Mouse (Mus musculus) G1E (cell line): ENCODE data around the gene Fcgr3.

Experiments
- CTCF ChIP-seq: IDR thresholded peaks from 2 replicates; pipeline ENCODE4 v1.5.1; 2012; ENCODE audit warnings: low read depth, low read length, inconsistent platforms, mixed read lengths
- GATA1 ChIP-seq: IDR thresholded peaks from 2 replicates; pipeline ENCODE4 v1.6.1; 2012; ENCODE audit warnings: borderline replicate concordance, low read length, inconsistent platforms, mixed read lengths
- GATA2 ChIP-seq: IDR thresholded peaks from 2 replicates; pipeline ENCODE4 v1.6.1; 2012; ENCODE audit warnings: low read depth, low read length, inconsistent platforms, borderline replicate concordance
- POLR2AphosphoS5 ChIP-seq: IDR thresholded peaks from 2 replicates; pipeline ENCODE4 v1.6.1; 2012; ENCODE audit warnings: low read depth, low read length, inconsistent platforms; ENCODE audit not compliant: insufficient replicate concordance
- TAL1 ChIP-seq: conservative IDR thresholded peaks from 2 replicates; pipeline ENCODE4 v1.6.1; 2012; ENCODE audit warnings: low read depth, low read length, inconsistent platforms, mixed read lengths

DNA sequence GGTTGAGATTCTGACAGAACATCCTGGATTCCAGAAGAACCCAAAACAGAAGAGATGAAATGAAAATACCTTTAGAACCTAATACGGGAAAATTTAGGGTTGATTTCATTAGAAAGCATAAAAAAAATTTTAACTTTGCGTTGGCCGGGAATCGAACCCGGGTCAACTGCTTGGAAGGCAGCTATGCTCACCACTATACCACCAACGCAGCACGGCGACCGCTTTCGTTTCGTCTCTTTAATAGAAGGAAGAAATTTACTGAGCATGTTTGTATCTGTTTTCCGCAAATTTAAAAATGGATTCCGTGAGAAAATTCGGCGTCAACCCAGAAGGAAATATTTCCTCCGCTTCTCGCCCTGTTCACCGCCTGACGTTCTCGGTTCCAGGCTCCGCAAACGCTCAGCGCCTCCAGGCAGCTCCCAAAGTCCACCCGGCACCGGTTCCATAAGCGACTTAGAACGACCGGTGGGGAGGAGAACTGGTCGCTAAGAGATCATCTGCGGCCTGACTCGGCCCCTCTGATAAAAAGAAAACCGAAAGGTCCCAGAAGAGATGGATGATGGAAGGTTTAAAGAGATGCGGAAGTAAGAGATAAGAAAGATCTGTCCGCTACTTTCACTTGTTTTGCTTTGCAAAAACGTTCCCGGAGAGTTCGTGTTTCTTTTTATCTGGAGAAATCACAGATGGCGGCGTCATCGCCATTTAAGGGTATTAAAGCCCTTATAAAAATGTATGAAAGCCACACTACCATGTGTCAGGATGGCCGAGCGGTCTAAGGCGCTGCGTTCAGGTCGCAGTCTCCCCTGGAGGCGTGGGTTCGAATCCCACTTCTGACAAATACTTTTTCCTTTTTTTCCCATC is 26.6 kb downstream of the Fcgr3 start:
- TF ChIP-seq CTCF (no peak), POLR2AphosphoS5 (no peak), GATA1 (no peak), TAL1 (no peak), GATA2 (no peak)
